ENCODE assay signal across 11 mouse cellular contexts in the genomic region with DNA sequence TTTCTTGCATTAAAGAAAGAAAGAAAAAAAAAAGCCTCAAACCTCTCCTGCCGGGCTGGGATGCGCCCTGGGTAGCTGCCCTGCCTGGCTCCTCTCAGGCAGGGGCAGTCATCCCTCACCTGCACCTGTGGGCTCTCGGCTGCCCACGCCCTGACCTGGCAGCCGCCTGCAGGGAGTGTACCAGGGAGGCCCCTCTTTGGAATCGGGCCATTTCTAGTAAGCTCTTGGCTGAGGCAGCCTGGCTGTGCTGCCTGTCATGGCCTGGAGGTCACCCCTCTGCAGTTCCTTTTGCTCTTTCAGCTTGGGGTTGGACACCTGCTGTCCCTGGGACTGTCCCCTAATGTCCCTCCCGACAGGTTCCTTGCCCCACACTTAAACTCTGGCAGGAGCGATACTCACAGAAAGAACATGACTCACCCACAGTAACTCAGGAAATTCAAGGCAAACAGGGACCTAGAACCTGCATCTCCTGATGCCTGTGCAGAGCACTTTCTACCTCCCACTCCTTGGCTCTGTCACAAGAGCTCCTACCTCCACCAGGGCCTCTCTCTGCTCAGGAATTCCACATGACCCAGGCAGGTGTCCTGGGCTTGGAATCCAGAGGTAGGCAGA. TPM values are rescaled to one million over a fixed set of nuclear protein-coding genes. Genes with fewer than 3 reads are reported as not detected.
DNase-seq lines count a peak whose midpoint lies in the region; ATAC-seq and TF ChIP-seq lines count a peak whose summit lies in the region.
"Had no signal": no experiment of that assay in that cellular context is flagged by ENCODE, and none has a peak within 500 bp of the region (broad histone marks: within the 10 kb centered on the region; RNA-seq: fewer than 3 reads in every experiment).

No protein-coding gene starts in this region.

- H3K36me3 ChIP-seq in forebrain, embryonic 12.5 days (replicated peaks) = no peaks in the 10 kb centered on the region
- peaks cover 3% of the 10 kb centered on the region; the same call in 1 of the 2 replicates for H3K36me3 ChIP-seq in forebrain, postnatal 0 days (ENCODE audit: insufficient read depth)
- no peaks in the 10 kb centered on the region for H3K36me3 ChIP-seq in thymus, adult 2 months (ENCODE audit: control insufficient read depth, insufficient read depth, low read length)

- no peaks in the 10 kb centered on the region; the same call in 1 of the 2 replicates for H3K27me3 ChIP-seq in forebrain, embryonic 12.5 days
- H3K27me3 ChIP-seq in forebrain, postnatal 0 days (ENCODE audit: insufficient read depth, low read length) = no peaks in the 10 kb centered on the region
- H3K27me3 ChIP-seq in thymus, adult 2 months (ENCODE audit: control insufficient read depth, insufficient read depth, low read length) = no peaks in the 10 kb centered on the region

- no peak for TF ChIP-seq POLR2A in thymus, adult 2 months (IDR thresholded peaks at IDR 0.05; ENCODE audit: control insufficient read depth, extremely low read depth, insufficient read depth, low read length, poor library complexity)

- no peak for DNase-seq in forebrain, postnatal 0 days
- no peak for DNase-seq in thymus, adult 2 months
- DNase-seq in thymus, adult 18-20 months = no peak
- peak; percentile 49 for DNase-seq in kidney, postnatal 10 days
- DNase-seq in cerebellum, postnatal 14 days = no peak
- DNase-seq: heart, postnatal 10 days; left cerebral cortex, postnatal 4 days; right cerebral cortex, postnatal 25 days had no signal

- H3K4me1 ChIP-seq in forebrain, embryonic 12.5 days = peaks cover 21% of the 10 kb centered on the region
- H3K4me1 ChIP-seq in forebrain, postnatal 0 days (ENCODE audit: insufficient read depth) = 0 out of 2 replicates have a peak, but pooled peaks cover 4% of the 10 kb centered on the region
- peaks cover 66% of the 10 kb centered on the region for H3K4me1 ChIP-seq in thymus, adult 2 months (replicated peaks; ENCODE audit: control insufficient read depth, insufficient read depth, low read length)

- H3K9ac ChIP-seq in forebrain, embryonic 12.5 days = no peak overlapping the region
- no peak overlapping the region for H3K9ac ChIP-seq in forebrain, postnatal 0 days

- H3K4me2 ChIP-seq in forebrain, embryonic 12.5 days = no peak overlapping the region
- H3K4me2 ChIP-seq in forebrain, postnatal 0 days (ENCODE audit: low read depth) = no peak overlapping the region

- WGBS in forebrain, embryonic 12.5 days = 40% methylated on average over 8 of the region's 8 CpGs
- 34% methylated on average over 8 of the region's 8 CpGs for WGBS in forebrain, postnatal 0 days
- WGBS in thymus, adult 2 months = 20% methylated on average over 8 of the region's 8 CpGs

- no peak overlapping the region for H3K4me3 ChIP-seq in forebrain, embryonic 12.5 days (replicated peaks)
- H3K4me3 ChIP-seq in forebrain, postnatal 0 days (ENCODE audit: low read depth, low read length) = no peak overlapping the region
- H3K4me3 ChIP-seq in thymus, adult 2 months (ENCODE audit: control insufficient read depth, insufficient read depth, low read length) = no peak overlapping the region

- ATAC-seq in forebrain, embryonic 12.5 days (ENCODE audit: low FRiP score) = no peak
- no peak for ATAC-seq in forebrain, postnatal 0 days
- ATAC-seq in cerebellum, adult (ENCODE audit: insufficient number of reproducible peaks, low FRiP score, low TSS enrichment) = no peak
- ATAC-seq in megakaryocyte-erythroid progenitor cell, adult 5-6 weeks (replicated peaks; ENCODE audit: low FRiP score, low TSS enrichment, poor library complexity, severe bottlenecking) = no peak

- peak overlapping the region; percentile 67 for H3K27ac ChIP-seq in forebrain, embryonic 12.5 days
- no peak overlapping the region for H3K27ac ChIP-seq in forebrain, postnatal 0 days (ENCODE audit: low read depth, low read length)
- peak overlapping the region; percentile 66 for H3K27ac ChIP-seq in thymus, adult 2 months (ENCODE audit: control insufficient read depth, insufficient read depth, low read length)

- H3K9me3 ChIP-seq in forebrain, embryonic 12.5 days = no peaks in the 10 kb centered on the region
- no peaks in the 10 kb centered on the region for H3K9me3 ChIP-seq in forebrain, postnatal 0 days (ENCODE audit: low read length)

- TF ChIP-seq CTCF in forebrain, postnatal 0 days (IDR thresholded peaks at IDR 0.05; ENCODE audit: low read depth) = no peak
- TF ChIP-seq CTCF in thymus, adult 2 months (IDR thresholded peaks at IDR 0.05; ENCODE audit: borderline replicate concordance, control insufficient read depth, extremely low read depth, insufficient read depth, low read length, poor library complexity) = no peak

RNA-seq across cellular contexts. Expression of a gene that starts 52.1 kb away (rescaled TPM):
- 0.09 TPM in 1 of 2 replicates, not detected in the other for polyA plus RNA-seq in forebrain, embryonic 12.5 days (2016; fragmentation: Nextera tagmentation; extraction: Ambion mirVana)
- total RNA-seq in forebrain, postnatal 0 days (2014; rRNA removed) = not detected in 2 replicates
- polyA plus RNA-seq in forebrain, postnatal 0 days (2015; fragmentation: Nextera tagmentation; extraction: Ambion mirVana) = 0.13 TPM in 1 of 2 replicates, not detected in the other
- polyA plus RNA-seq in thymus, adult 2 months (2012; rRNA removed) = 8.3 and 8.9 TPM in 2 replicates
- total RNA-seq in megakaryocyte-erythroid progenitor cell, adult 5-6 weeks (2014; fragmentation: Nextera tagmentation) = 14.9 and 23.3 TPM in 2 replicates
- total RNA-seq in megakaryocyte-erythroid progenitor cell, adult 5-6 weeks (2017) = 4.1 and 23.9 TPM in 2 replicates
